Mouse (Mus musculus): ENCODE measurements around the gene Dda1.

DNA sequence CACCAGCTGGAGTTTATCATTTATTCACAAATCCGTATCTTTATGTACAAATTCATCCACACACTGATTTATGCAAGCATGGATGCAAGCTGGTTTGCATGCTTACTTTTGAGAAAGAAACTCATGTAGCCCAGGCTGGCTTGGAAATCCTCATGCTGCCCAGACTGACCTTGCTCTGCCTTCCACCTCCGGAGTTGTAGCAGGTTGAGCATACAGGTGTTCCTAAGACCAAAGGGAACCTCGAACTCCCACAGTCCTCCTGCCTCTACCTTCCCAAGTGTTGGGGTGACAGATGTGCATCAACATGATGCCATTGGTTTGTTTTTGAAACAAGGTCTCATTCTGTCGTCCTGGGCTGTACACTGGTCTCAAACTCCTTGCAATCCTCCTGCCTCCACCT is 6.8 kb upstream of the Dda1 start:
- TF ChIP-seq CTCF (IDR thresholded peaks at IDR 0.05; ENCODE audit: low read depth) (no peak), EP300 (IDR thresholded peaks at IDR 0.05; ENCODE audit: low read depth) (no peak)

All from heart, postnatal 0 days (tissue).